Mouse (Mus musculus) bone marrow macrophage, adult 2 months (primary cell): Measurements from ENCODE around the gene Xrcc2.

ENCODE experiments used
- CTCF ChIP-seq: IDR thresholded peaks from 2 replicates; pipeline ENCODE4 v1.5.1; 2012; ENCODE audit warnings: low read depth, mild to moderate bottlenecking, low read length, moderate library complexity
- POLR2A ChIP-seq: IDR thresholded peaks from 2 replicates; pipeline ENCODE4 v1.6.1; 2012; ENCODE audit warnings: mild to moderate bottlenecking, low read depth, low read length, borderline replicate concordance

GRCm38 (mm10) chr5:25652435-25652834 is 53.2 kb downstream of the Xrcc2 start:
- TF ChIP-seq POLR2A (no peak), CTCF (no peak)
